Mouse (Mus musculus) forebrain, embryonic 14.5 days (tissue): ENCODE results near the gene Rnf151. TPM values are rescaled to one million over a fixed set of nuclear protein-coding genes. Genes with fewer than 3 reads are reported as not detected.

Source experiments
- ATAC-seq: fragments of 200-750 bp; cut with Nextera tagmentation; 2 replicates; pipeline ENCODE4 v1.8.0; 2017; ENCODE audit warnings: mild to moderate bottlenecking, moderate library complexity
- DNase-seq: peaks from one replicate; pipeline ENCODE4 v3.0.0-alpha.2; 2015; ENCODE audit warnings: low spot score
- H3K27ac ChIP-seq: fragments of 300-500 bp; sonication (generic); 2 replicates; pipeline ENCODE4 v1.5.1; 2014; ENCODE audit warnings: low read depth, mild to moderate bottlenecking, control low read depth, low read length, moderate library complexity
- H3K27me3 ChIP-seq: fragments of 300-500 bp; sonication (generic); replicated peaks from 2 replicates; pipeline ENCODE4 v1.6.1; 2014; ENCODE audit warnings: low read length, control low read depth, mixed read lengths; ENCODE audit not compliant: control insufficient read depth, insufficient read depth
- H3K36me3 ChIP-seq: fragments of 300-500 bp; sonication (generic); 2 replicates; pipeline ENCODE4 v1.6.1; 2014; ENCODE audit warnings: low read length, control low read depth; ENCODE audit not compliant: control insufficient read depth, insufficient read depth
- H3K4me1 ChIP-seq: fragments of 300-500 bp; sonication (generic); 2 replicates; pipeline ENCODE4 v1.6.1; 2014; ENCODE audit warnings: antibody characterized with exemption, low read length, control low read depth; ENCODE audit not compliant: control insufficient read depth, insufficient read depth
- H3K4me2 ChIP-seq: fragments of 300-500 bp; sonication (generic); 2 replicates; pipeline ENCODE4 v1.6.1; 2014; ENCODE audit warnings: mild to moderate bottlenecking, control low read depth, low read length
- H3K4me3 ChIP-seq: fragments of 300-500 bp; sonication (generic); 2 replicates; pipeline ENCODE4 v1.5.1; 2014; ENCODE audit warnings: low read depth, low read length, control low read depth
- H3K9ac ChIP-seq: fragments of 300-500 bp; sonication (generic); 2 replicates; pipeline ENCODE4 v1.6.1; 2014; ENCODE audit warnings: mild to moderate bottlenecking, low read length, control low read depth, moderate library complexity
- H3K9me3 ChIP-seq: fragments of 300-500 bp; sonication (generic); replicated peaks from 2 replicates; pipeline ENCODE4 v1.6.1; 2016; ENCODE audit warnings: low read length, control low read depth, mixed read lengths; ENCODE audit not compliant: control insufficient read depth
- WGBS: fragments of 180-500 bp; shearing (Covaris S2); extraction: QIAGEN DNeasy Blood & Tissue Kit; methylation state at CpG from one replicate; pipeline ENCODE4 v1.1.7; 2014; 5-methylcytosine and 5-hydroxymethylcytosine counted together
- polyA plus RNA-seq: library from polyadenylated mRNA; unstranded; fragments of >200 nt; fragmentation: Nextera tagmentation; extraction: Ambion mirVana; gene quantifications from 2 replicates; pipeline ENCODE4 v1.2.1, GENCODE M21; 2014

Gene Rnf151
- polyA plus RNA-seq, 1 experiment from 2014 or later = not detected

DNA sequence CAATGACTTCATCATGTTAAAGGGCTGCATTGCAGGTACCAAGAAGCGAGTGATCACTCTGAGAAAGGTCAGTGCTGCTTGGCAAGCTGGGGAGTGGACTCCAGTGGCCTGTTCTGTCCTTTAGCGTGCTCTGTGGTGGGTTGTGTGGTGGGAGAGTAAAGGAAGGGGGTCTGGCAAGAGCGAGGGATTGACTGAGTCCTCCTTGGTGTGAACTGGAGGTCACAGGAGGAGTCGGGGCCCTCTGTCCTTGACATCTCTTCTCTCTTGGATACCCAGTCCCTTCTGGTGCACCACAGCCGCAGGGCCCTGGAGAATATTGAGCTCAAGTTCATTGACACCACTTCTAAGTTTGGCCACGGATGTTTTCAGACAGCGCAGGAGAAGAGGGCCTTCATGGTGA, 17.6 kb upstream of the Rnf151 start:
- WGBS = 84% methylated on average over 7 of the region's 7 CpGs
- no peak for DNase-seq

DNA sequence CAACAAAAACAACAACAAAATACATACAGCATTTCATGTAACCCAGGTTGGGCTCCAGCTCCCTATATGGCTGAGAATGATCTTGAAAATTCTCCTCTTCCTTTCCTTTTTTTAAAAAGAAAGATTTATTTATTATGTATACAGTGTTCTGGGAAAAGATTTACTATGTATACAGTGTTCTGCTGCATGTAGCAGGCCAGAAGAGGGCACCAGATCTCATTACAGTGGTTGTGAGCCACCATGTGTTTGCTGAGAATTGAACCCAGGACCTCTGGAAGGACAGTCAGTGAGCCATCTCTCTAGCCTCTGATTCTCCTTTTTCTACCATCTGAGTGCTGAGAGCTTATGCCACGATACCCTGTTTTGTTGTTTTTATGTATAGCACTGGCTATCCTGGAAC, 16.6 kb upstream of the Rnf151 start:
- no peak for ATAC-seq
- no peak for DNase-seq

More for the DNA sequence above, 17.6 kb upstream of the Rnf151 start:
- no peak for ATAC-seq
- Histone ChIP-seq H3K4me2 (no peak overlapping the region), H3K4me1 (peaks cover 8% of the 10 kb centered on the region), H3K36me3 (peaks cover 3% of the 10 kb centered on the region; the same call in 1 of the 2 replicates), H3K9ac (no peak overlapping the region), H3K4me3 (no peak overlapping the region), H3K27me3 (no peaks in the 10 kb centered on the region), H3K9me3 (no peaks in the 10 kb centered on the region), H3K27ac (no peak overlapping the region)

DNA sequence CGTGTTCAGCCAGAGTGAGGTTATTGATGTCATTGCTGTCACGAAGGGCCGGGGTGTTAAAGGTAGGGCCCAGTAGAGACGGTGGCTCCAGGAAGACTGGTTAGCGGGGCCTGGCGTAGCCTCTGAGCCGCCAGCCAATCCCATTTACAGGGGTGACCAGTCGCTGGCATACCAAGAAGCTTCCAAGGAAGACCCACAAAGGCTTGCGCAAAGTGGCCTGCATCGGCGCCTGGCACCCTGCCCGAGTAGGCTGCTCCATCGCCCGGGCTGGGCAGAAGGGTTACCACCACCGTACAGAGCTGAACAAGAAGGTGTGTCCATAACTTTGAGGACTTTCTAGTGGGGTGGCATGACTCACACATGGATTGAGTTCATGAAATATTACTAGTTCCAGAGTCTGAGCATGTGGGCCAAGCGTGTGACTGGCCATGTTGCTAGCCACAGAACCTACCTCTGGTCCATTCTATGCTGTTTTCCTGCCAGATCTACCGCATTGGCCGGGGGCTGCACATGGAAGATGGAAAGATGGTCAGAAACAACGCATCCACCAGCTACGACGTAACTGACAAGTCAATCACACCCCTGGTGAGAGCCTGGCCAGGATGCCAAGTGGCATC, 15.7 kb upstream of the Rnf151 start:
- H3K4me1 ChIP-seq = peaks cover 8% of the 10 kb centered on the region
- H3K4me3 ChIP-seq = no peak overlapping the region
- 87% methylated on average over 21 of the region's 21 CpGs for WGBS
- no peak overlapping the region for H3K9ac ChIP-seq
- no peaks in the 10 kb centered on the region for H3K27me3 ChIP-seq
- H3K4me2 ChIP-seq = no peak overlapping the region
- ATAC-seq = no peak
- no peak for DNase-seq
- no peaks in the 10 kb centered on the region for H3K36me3 ChIP-seq
- H3K27ac ChIP-seq = no peak overlapping the region
- no peaks in the 10 kb centered on the region for H3K9me3 ChIP-seq

More for the DNA sequence above, 16.6 kb upstream of the Rnf151 start:
- Histone ChIP-seq H3K36me3 (peaks cover 2% of the 10 kb centered on the region; the same call in 1 of the 2 replicates), H3K9me3 (no peaks in the 10 kb centered on the region), H3K27ac (no peak overlapping the region), H3K9ac (no peak overlapping the region), H3K4me1 (peaks cover 8% of the 10 kb centered on the region), H3K27me3 (no peaks in the 10 kb centered on the region), H3K4me3 (no peak overlapping the region), H3K4me2 (no peak overlapping the region)
- 93% methylated on average over 1 of the region's 1 CpGs for WGBS

DNA sequence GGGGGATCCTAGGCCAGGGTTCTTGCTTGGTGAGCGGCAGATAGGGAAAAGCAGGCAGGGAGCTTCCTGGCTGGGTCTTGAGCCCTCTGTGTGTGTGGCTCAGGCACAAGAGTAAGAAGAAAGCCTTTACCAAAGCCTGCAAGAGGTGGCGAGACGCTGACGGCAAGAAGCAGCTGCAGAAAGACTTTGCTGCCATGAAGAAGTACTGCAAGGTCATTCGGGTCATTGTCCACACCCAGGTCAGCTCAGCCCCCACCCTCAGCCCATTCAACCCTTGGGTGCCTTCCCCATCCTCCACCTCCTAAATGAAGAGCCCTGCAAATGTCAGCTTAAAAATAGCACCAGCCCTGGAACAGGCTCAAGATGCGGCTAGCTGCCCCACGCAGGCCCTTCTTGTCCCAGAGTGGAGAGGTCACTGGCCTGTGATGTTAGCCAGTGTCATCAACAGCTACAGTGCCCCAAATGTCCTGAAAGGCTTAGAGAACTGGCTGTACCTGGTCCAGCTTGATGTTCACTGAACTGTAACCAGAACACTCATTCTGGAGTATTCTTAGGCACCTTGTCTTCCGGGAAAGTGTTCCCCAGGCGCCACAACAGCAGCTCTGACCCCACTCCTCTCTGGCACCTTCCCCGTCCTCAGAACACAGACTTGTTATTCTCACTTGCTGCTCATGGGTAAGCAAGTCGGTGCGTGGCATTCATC, 14.5 kb upstream of the Rnf151 start:
- 83% methylated on average over 12 of the region's 12 CpGs for WGBS
- no peak for ATAC-seq
- no peak for DNase-seq
- H3K27ac ChIP-seq = no peak overlapping the region
- no peak overlapping the region for H3K9ac ChIP-seq
- no peaks in the 10 kb centered on the region for H3K9me3 ChIP-seq
- H3K4me2 ChIP-seq = no peak overlapping the region
- H3K36me3 ChIP-seq = no peaks in the 10 kb centered on the region
- no peaks in the 10 kb centered on the region for H3K27me3 ChIP-seq
- peaks cover 7% of the 10 kb centered on the region for H3K4me1 ChIP-seq
- no peak overlapping the region for H3K4me3 ChIP-seq

DNA sequence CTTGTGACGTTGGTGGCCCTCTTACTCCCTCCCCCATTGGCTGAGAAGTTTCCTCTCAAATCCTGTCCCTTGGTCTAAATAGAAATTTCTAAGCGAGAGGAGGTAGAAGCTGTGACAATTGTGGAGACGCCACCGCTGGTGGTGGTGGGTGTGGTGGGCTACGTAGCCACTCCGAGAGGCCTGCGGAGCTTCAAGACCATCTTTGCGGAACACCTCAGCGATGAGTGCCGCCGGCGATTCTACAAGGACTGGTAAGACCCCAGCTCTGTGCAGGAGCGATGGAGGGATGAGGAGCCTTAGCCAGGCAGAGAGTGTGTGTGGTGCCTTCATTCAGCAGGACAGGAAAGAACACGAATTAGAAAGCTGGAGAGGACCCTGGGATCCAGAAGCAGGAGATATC, 12.9 kb upstream of the Rnf151 start:
- no peak overlapping the region for H3K4me2 ChIP-seq
- no peaks in the 10 kb centered on the region for H3K27me3 ChIP-seq
- 84% methylated on average over 14 of the region's 14 CpGs for WGBS
- H3K9ac ChIP-seq = no peak overlapping the region
- no peaks in the 10 kb centered on the region for H3K4me1 ChIP-seq
- DNase-seq (no peak), ATAC-seq (no peak)
- no peaks in the 10 kb centered on the region for H3K9me3 ChIP-seq
- H3K36me3 ChIP-seq = no peaks in the 10 kb centered on the region
- no peak overlapping the region for H3K4me3 ChIP-seq
- no peak overlapping the region for H3K27ac ChIP-seq

DNA sequence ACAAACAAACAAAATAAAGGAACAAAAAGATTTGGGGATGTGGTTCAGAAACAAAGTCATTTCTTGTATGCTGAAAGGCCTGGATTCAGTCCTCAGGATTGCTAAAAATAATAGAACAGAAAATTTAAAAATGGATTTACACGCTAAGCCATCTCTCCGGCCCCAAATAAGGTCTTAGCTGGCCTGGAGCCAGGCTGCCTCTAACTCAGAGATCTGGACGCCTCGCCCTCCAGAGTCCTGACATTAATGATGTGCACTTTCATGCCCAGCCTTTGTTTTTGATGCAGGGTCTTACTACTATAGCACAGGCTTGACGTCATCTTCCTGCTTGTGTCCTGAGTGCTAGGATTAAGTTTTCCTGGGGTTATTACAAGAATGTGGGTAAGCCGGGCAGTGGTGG, 11.2 kb upstream of the Rnf151 start:
- ATAC-seq (no peak), DNase-seq (no peak)
- H3K27me3 ChIP-seq = no peaks in the 10 kb centered on the region
- no peaks in the 10 kb centered on the region for H3K9me3 ChIP-seq
- no peak overlapping the region for H3K4me3 ChIP-seq
- no peak overlapping the region for H3K4me2 ChIP-seq
- H3K36me3 ChIP-seq = no peaks in the 10 kb centered on the region
- 75% methylated on average over 6 of the region's 6 CpGs for WGBS
- 0 out of 2 replicates have a peak, but pooled peaks cover 4% of the 10 kb centered on the region for H3K4me1 ChIP-seq
- H3K9ac ChIP-seq = no peak overlapping the region
- no peak overlapping the region for H3K27ac ChIP-seq

DNA sequence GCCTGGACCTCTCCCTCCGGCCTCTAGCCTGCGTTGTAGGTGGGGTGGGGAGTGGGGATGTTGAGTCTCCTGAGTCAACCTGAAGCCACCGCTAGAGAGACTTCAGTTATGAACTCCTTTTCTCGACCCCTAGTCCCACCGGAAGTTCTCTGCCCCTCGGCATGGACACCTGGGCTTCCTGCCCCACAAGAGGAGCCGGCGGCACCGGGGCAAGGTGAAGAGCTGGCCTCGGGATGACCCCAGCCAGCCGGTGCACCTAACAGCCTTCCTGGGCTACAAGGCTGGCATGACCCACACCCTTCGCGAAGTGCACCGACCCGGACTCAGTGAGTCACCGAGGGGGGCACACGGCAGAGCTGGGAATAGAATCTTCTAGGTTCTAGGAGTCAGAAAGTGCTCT, 10.3 kb upstream of the Rnf151 start:
- ATAC-seq (no peak), DNase-seq (no peak)
- no peak overlapping the region for H3K4me2 ChIP-seq
- H3K27ac ChIP-seq = no peak overlapping the region
- H3K36me3 ChIP-seq = no peaks in the 10 kb centered on the region
- WGBS = 76% methylated on average over 17 of the region's 17 CpGs
- no peaks in the 10 kb centered on the region for H3K27me3 ChIP-seq
- H3K4me3 ChIP-seq = no peak overlapping the region
- H3K9ac ChIP-seq = no peak overlapping the region
- H3K9me3 ChIP-seq = no peaks in the 10 kb centered on the region
- peaks cover 9% of the 10 kb centered on the region for H3K4me1 ChIP-seq

DNA sequence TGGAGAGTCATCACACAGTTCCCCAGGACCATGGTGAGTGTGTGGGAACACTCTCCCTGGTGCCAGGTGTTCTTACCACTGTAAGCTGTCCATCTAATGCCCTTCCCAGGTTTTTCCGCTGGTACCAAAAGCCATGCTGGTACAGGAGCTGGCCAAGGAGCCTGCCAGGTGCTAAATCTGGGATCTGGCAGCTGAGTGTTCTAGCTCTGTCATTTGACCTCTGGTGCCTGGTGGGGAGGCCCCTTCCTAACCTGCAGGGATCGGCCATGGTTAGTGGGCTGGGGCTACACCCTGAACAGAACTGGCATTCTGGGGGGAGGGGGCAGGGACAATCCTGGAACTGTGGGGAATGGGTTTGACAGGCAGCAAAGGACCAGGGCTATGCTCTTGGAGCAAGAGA, 9.8 kb upstream of the Rnf151 start, which contains the start of gene Rpl3l:
Gene Rpl3l (plus strand): TSS at position 203 of the 400 bp plus-strand sequence.
- no peak for DNase-seq
- H3K4me2 ChIP-seq = no peak within 1 kb of the TSS
- H3K27me3 ChIP-seq = no peaks in the 10 kb centered on the region
- ATAC-seq = no peak
- H3K36me3 ChIP-seq = peaks cover 1% of the 10 kb centered on the region
- no peak within 1 kb of the TSS for H3K27ac ChIP-seq
- H3K4me3 ChIP-seq = no peak within 1 kb of the TSS
- no peak within 1 kb of the TSS for H3K9ac ChIP-seq
- H3K4me1 ChIP-seq = peaks cover 11% of the 10 kb centered on the region
- no peaks in the 10 kb centered on the region for H3K9me3 ChIP-seq
- WGBS = 70% methylated on average over 2 of the region's 2 CpGs
